Mouse (Mus musculus) cerebellum, postnatal 14 days (tissue): Measurements from ENCODE around the gene Kdf1.
"Not testable (repeated sequence)": the region's sequence is repeated elsewhere in the genome, so short reads cannot be mapped to it uniquely, and the experiment has no call there.

Experiments
- DNase-seq, 2 experiments: peaks; one replicate each; pipeline ENCODE4 v3.0.0; 2021; ENCODE audit warnings: mixed read lengths in 2 of 2

Gene Kdf1

DNA sequence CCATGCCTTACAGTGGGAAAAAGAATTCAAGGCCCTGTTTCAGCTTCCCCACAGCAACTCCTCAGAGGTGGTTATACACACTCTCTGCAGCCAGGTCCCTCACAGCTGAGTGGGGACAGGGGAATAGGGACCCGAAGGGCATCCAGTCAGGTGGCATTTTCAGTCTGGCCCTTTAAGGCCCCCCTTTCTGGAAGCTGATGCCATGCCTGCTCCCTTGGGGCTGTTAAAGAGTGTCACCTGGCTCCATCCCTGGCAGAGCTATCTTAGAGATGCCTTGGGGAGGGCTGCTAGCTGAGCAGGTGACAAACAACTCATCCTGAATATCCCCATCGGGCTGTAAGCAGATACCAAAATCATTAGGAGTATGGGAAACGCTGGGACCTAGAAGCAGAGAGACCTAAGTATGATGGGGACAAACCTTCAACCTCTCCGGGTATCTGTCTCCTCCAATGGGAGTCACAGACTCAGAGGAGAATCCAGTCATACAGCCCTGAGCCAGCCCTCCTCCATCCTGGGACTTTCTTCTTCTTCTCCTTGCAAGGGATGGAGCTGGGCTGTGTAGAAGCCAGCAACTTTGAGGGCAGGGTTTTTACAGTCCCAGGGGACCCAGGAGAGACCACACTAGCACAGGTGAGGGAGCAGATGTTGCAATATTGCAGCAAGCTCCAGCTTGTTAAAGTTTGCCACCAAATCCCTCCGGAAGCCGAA, 21.9 kb upstream of the Kdf1 start:
- peak in 1 of 2 experiments; percentile 45 for DNase-seq

- DNase-seq = peak; percentile 70 to 71
Measured at GRCm38 (mm10) chr4:133497461-133498159, 21.2 kb upstream of the Kdf1 start.

DNA sequence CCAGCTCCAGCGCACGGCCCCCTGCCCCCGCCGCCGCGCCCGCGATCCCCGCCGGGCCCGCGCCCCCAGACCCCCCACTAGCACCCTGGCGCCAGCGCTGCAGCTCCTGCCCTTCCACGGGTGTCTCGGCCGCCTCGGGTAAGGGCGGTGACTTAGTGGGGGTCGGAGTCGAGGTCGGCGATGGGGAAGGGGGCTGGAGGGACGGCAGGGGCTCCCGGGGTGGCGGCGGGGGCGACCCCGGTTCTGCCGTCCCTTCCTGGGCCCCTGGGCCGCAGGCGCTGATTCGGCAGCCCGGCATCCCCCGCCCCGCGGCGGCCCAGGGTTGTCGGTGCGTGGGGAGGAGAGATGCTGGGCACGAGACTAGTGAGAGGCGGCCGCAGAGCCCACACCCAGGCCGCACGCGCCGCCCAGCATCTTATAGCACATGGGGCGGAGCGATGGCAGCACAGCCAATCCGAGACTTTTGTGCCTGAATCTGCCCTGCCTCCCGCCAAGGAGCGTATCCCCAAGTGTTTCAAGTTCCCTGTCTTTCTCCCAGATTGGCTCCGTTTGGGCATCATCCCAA, 20.5 kb upstream of the Kdf1 start, which contains the start of gene Trnp1:
Gene Trnp1 (minus strand): TSS at position 391 of the 565 bp plus-strand sequence.
- DNase-seq = peak; percentile 88 to 93

DNA sequence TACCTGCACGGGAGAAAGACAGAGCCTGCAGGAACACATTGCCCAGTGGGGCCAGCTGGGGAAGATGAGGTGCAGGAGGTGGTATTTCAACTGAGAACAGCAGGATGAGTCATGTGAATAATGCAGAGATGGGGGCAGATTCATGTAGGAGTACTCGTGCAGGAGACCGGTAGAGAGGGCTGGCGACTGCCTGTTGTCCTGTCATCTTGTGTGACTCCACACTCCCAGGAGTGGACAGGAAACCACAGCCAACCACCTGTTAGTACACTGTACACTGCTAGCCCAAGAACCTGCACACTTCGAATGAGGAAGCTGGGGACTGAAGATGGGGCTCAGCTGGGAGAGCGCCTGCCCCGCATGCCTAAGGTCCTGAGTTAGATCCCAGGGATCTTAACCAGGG, 17.2 kb upstream of the Kdf1 start:
- no peak for DNase-seq

- no peak for DNase-seq
Measured at GRCm38 (mm10) chr4:133504300-133504699, 14.5 kb upstream of the Kdf1 start.

DNA sequence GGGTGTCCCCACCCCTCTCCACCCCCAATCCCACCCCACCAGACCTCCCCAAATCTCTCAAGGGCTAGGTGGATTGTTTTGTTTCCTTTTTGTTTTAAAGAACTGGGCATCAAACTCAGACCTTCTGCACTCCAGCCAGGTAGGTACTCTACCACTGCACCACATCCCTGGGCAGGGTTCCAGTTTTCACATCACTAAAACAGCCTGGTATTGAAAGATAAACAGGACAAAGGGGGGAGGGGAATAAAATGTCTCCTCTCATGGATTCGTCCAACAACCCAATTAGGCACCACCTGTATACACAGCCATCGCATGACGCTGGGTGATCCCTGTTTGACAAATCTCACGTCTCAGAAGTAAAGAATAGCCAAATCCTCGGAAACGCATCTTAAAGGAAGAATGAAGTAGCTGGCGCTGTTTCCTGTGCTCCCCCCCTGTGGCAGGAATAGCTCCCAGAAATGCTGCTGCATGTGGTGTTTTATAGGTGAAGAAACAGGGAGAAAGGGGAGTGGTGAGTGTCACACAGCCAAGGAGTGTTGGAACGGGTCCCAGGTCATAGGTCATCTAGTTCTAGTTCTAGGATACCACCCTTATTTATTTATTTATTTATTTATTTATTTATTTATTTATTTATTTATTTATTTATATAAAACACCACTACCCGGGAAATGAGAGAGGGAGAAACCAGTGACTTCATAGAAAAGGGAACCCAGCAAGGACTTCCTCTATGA, 13.8 kb upstream of the Kdf1 start:
- DNase-seq = peak in 1 of 2 experiments; percentile 61

DNA sequence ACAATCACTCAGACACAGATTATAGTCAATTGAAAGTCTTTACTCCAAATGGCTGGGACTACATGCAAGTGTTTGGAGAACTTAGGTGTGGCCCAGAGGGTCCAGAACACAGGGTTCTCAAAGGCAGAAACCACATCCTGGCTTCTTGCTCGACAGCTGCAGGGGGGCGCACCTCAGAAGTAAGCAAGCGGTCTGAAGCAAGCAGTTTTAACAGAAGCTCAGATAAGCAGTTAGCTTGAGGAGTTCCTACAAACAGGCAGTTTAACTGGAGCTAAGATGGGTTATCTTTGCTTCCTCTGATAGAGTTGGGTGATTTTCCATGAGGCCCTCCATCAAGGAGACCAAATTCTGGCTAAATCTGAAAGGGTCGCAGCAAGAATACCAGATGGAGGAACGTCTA, 12.2 kb upstream of the Kdf1 start:
- no peak for DNase-seq

DNA sequence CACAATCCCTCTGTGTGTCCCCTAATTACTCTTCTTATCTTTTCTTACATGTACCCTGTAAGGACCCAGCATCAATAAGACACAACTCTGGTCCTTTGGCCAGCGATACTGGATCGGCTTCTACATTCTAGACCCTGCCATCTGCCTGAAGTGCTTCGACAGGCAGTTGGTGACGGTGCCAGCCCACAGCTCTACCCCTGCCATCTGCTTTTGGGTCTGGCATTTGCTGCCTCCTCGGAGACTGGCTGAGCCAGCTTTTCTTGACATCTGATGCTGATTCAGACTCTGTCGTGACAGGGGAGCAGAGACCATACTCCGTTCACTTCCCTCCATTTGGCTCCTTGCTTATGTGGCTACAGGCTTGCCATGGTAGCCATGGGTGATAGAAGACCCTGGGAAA, 9.8 kb upstream of the Kdf1 start:
- peak; percentile 89 to 90 for DNase-seq

DNA sequence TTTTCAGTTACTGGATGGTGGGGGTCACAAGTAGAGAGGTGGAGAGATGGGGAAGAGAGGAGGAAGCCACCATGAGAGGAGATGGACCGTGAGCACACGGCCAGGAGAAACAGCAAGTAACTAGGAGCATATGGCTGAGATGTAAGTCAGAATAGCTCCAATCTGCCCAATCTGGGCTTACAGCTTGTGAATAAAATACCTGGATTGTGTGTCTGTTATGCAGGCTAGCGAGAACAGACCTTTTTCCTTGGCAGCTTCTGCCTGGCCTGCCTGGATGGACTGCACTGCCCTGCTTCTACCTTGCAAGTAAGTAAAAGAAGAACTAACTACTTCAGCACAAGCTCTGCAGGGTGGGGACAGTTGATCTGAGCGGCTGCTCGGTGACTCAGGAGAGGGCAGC, 7.7 kb upstream of the Kdf1 start:
- DNase-seq = no peak

- not testable (repeated sequence) for DNase-seq
Measured at GRCm38 (mm10) chr4:133512511-133512910, 6.3 kb upstream of the Kdf1 start.

- DNase-seq = peak; percentile 91 to 92
Measured at GRCm38 (mm10) chr4:133512972-133513371, 5.8 kb upstream of the Kdf1 start.

GRCm38 (mm10) chr4:133519369-133519665, 554 bp downstream of the Kdf1 start:
- DNase-seq = no peak

DNA sequence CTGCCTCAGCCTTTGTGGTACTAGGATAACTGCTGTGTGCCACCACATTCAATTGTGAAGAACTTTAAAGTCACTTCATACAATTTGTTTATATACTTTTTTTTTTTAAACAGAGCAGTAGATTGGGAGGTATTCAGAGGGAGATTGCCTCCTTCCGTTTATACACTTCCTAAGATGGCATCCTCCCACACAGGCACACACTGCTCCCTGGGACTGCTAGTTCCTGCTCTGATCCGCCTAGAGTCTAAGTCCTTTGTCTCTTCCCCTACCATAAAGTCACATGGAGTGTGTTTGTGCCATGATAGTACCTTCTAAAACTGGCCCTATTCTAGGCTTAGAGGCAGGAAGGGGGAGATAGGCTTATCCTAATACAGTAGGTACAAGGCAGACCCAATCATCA, 2.7 kb downstream of the Kdf1 start:
- DNase-seq = no peak

DNA sequence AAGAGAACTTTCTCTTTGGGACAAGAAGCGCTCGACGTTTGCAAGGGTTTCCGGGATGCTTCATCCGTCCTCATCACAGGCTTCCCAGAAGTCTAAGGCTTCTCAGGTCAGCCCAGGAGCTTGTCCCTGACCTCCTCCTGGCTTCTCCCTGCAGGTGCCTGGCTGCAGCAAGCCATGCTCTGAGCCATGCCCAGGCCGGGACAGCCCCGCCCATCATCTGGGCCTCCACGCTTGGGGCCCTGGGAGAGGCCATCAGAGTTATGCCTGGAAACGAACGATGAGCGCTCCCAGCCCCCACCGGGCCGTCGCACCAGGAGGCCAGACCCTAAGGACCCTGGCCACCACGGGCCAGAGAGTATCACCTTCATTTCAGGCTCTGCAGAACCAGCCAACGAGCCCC, 9.0 kb downstream of the Kdf1 start:
- DNase-seq = no peak

- no peak for DNase-seq
Measured at GRCm38 (mm10) chr4:133532777-133533176, 14.0 kb downstream of the Kdf1 start.

DNA sequence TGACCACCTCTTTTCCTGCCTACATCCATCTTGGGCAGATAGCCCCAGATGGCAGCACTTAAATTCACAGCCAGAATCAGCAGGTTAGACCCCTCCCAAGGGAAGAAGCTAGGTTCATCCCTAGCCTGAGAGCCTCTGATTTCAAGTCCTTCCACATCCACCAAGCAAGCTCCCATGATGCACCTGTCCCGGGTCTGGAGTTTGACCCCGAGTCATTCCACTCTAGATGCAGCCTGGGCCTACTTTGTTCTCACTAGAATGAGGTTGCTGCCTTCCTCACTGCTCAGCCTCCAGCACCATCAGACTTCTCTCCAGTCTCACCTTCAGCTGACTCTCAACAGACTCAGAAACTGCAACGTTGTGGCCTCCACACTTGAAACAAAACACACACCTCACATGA, 17.3 kb downstream of the Kdf1 start:
- no peak for DNase-seq

DNA sequence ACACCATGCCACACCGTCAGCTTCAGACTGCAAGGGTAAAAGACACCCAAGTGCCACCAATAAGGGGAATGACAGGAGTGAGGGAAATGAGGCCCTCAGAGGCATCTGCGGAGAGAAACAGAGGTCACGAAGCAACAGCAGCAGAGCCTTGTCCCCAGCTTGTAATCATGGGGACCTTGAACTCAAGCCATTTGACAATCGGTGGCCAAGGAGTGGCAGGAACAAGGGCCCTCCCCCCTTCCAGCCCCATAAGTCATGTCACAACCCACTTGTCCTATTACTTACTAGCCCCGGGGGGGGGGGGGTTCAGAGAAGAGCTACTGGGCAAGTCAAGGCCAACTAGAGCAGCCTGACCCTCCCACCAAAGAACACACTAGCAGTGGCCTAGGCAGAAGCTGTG, 17.9 kb downstream of the Kdf1 start:
- DNase-seq = no peak

DNA sequence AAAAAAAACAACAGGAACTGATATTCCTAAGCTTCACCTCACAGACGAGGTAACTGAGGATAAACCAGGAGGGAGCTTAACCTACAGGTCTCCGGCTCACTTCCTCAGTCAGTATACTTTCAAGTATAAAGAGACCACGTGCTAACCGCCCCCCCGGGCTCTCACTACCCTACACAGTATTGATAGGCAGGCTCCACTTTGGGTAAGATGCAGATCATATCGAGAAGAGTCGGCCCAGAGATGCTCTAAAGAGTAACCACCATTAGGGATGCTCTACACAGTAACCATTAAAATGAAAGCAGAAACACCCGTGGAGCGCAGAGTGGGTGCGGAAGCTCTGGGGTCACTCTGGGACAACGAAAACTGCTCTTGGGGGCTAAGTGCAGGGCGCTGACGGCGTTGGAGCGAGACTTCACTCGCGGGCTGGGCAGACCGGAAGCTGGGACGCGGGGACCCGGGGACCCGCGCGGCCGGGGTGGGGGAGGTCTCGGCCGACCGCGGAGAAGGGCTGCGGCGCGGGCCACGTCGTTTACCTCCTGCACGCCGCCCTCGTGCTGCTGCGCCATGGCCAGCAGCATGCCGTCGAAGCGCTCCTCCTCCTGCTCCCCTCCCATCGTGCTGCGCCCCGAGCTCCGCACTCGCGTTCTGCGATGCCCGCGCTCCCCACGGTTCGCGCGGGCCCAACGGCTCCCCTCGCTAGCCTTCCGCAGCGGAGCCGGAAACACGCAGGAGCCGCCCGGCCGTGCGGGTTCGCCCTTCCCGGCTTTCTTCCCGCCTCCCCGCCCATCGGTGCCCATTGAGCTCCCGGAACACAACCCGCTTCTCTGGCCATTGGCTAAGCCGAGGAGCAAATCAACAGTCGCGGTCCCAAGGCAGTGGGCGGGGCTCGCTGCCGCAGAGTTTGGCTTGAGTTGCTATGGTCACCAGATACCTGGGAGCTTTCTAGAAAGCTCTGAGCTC, 26.8 kb downstream of the Kdf1 start, which contains the start of gene Nudc:
Gene Nudc (minus strand): TSS at position 725 of the 960 bp plus-strand sequence.
- DNase-seq = peak; percentile 96 to 97

GRCm38 (mm10) chr4:133552029-133552428, 33.3 kb downstream of the Kdf1 start:
- DNase-seq = no peak

DNA sequence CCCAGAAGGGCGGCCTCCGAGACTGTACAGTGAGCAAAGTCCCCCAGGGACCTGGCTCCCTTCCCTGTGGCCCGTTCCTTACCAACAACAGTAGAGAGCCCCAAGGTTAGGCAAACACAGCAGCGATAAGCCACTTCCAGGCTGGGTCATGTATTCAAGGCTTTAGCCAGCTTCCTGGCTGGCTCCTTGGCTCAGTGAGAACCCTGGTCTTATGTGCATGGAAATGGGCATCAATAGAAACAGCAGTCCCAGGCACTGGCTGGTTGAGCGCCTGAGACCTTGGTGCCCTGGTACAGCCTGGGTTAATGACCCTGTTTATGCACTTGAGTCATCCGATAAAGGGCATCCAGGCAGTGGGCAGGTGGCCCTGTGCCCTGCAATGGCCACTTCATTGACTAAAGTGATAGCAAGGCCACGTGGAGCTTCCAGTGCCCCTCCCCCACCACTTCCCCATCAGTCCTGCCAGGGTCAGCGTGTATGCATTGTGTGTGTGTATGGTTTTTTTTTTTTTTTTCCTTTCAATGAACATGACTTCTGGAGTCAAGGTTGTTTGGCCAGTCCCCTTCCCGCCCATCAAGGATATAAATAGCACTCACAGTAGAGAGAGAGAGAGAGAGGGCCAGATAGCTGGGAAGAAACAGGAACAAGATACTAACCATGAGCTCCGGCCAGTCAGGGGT, 34.1 kb downstream of the Kdf1 start, which contains the start of gene Nr0b2:
Gene Nr0b2 (plus strand): TSS at position 609 of the 680 bp plus-strand sequence.
- DNase-seq = peak; percentile 24 to 55
